Mouse (Mus musculus) liver, embryonic 12.5 days (tissue): ENCODE data around the gene Gm44805. TPM values are rescaled to one million over a fixed set of nuclear protein-coding genes. Genes with fewer than 3 reads are reported as not detected.

Experiments used
- ATAC-seq: fragments of 200-750 bp; cut with Nextera tagmentation; 2 replicates; pipeline ENCODE4 v1.8.0; 2017; ENCODE audit warnings: moderate number of reproducible peaks, mild to moderate bottlenecking, moderate library complexity
- H3K27ac ChIP-seq: fragments of 300-500 bp; sonication (generic); 2 replicates; pipeline ENCODE4 v1.5.1; 2016; ENCODE audit warnings: mild to moderate bottlenecking
- H3K27me3 ChIP-seq: fragments of 300-500 bp; sonication (generic); replicated peaks from 2 replicates; pipeline ENCODE4 v1.6.1; 2016; ENCODE audit warnings: mild to moderate bottlenecking, moderate library complexity
- H3K36me3 ChIP-seq: fragments of 300-500 bp; sonication (generic); 2 replicates; pipeline ENCODE4 v1.6.1; 2016; ENCODE audit warnings: mild to moderate bottlenecking, moderate library complexity
- H3K4me1 ChIP-seq: fragments of 300-500 bp; sonication (generic); 2 replicates; pipeline ENCODE4 v1.6.1; 2016
- H3K4me2 ChIP-seq: fragments of 300-500 bp; sonication (generic); 2 replicates; pipeline ENCODE4 v1.6.1; 2016; ENCODE audit warnings: mild to moderate bottlenecking, moderate library complexity
- H3K4me3 ChIP-seq: fragments of 300-500 bp; sonication (generic); 2 replicates; pipeline ENCODE4 v1.5.1; 2016; ENCODE audit warnings: mild to moderate bottlenecking, moderate library complexity
- H3K9ac ChIP-seq: fragments of 300-500 bp; sonication (generic); 2 replicates; pipeline ENCODE4 v1.6.1; 2016; ENCODE audit warnings: mild to moderate bottlenecking, moderate library complexity
- H3K9me3 ChIP-seq: fragments of 300-500 bp; sonication (generic); replicated peaks from 2 replicates; pipeline ENCODE4 v1.6.1; 2016; ENCODE audit warnings: mild to moderate bottlenecking, moderate library complexity
- WGBS: fragments of 180-500 bp; shearing (Covaris S2); methylation state at CpG from one replicate; pipeline ENCODE4 v1.1.7; 2016; ENCODE audit not compliant: insufficient replicate concordance; 5-methylcytosine and 5-hydroxymethylcytosine counted together
- polyA plus RNA-seq: library from polyadenylated mRNA; unstranded; fragments of >200 nt; fragmentation: Nextera tagmentation; extraction: Ambion mirVana; gene quantifications from 2 replicates; pipeline ENCODE4 v1.2.1, GENCODE M21; 2016

Gene Gm44805
- polyA plus RNA-seq, 1 experiment from 2014 or later, result 2.7 TPM

- Histone ChIP-seq H3K4me2 (peak overlapping the region; percentile 96), H3K4me3 (peak overlapping the region; percentile 98), H3K27me3 (no peaks in the 10 kb centered on the region), H3K4me1 (peaks cover 37% of the 10 kb centered on the region), H3K9me3 (no peaks in the 10 kb centered on the region), H3K36me3 (peaks cover 61% of the 10 kb centered on the region), H3K27ac (no peak overlapping the region), H3K9ac (no peak overlapping the region)
- no peak for ATAC-seq
- 77% methylated on average over 9 of the region's 9 CpGs for WGBS
Measured at GRCm38 (mm10) chr7:19713598-19713997, 32.4 kb upstream of the Gm44805 start.

- 0 out of 2 replicates have a peak overlapping the region, but pooled peaks have one; percentile 30 for H3K27ac ChIP-seq
- WGBS, result 47% methylated on average over 4 of the region's 4 CpGs
- peaks cover 37% of the 10 kb centered on the region for H3K4me1 ChIP-seq
- H3K9me3 ChIP-seq, result no peaks in the 10 kb centered on the region
- H3K36me3 ChIP-seq, result peaks cover 61% of the 10 kb centered on the region
- peak overlapping the region; percentile 98; the same call in 1 of the 2 replicates for H3K4me3 ChIP-seq
- H3K4me2 ChIP-seq, result peak overlapping the region; percentile 96; the same call in 1 of the 2 replicates
- ATAC-seq, result no peak
- no peak overlapping the region for H3K9ac ChIP-seq
- no peaks in the 10 kb centered on the region for H3K27me3 ChIP-seq
Measured at GRCm38 (mm10) chr7:19713196-19713595, 32.0 kb upstream of the Gm44805 start.

GRCm38 (mm10) chr7:19712414-19712813 lies 31.2 kb upstream of the Gm44805 start:
- WGBS, result 75% methylated on average over 4 of the region's 4 CpGs
- no peak overlapping the region for H3K4me2 ChIP-seq
- no peak overlapping the region for H3K4me3 ChIP-seq
- no peak overlapping the region for H3K9ac ChIP-seq
- peaks cover 37% of the 10 kb centered on the region for H3K4me1 ChIP-seq
- no peak overlapping the region for H3K27ac ChIP-seq
- peaks cover 69% of the 10 kb centered on the region for H3K36me3 ChIP-seq
- H3K9me3 ChIP-seq, result no peaks in the 10 kb centered on the region
- no peaks in the 10 kb centered on the region for H3K27me3 ChIP-seq
- no peak for ATAC-seq

- Histone ChIP-seq H3K36me3 (peaks cover 83% of the 10 kb centered on the region), H3K27ac (no peak overlapping the region), H3K4me1 (peaks cover 24% of the 10 kb centered on the region), H3K9me3 (no peaks in the 10 kb centered on the region), H3K4me2 (no peak overlapping the region), H3K4me3 (no peak overlapping the region), H3K9ac (no peak overlapping the region), H3K27me3 (no peaks in the 10 kb centered on the region)
- 85% methylated on average over 10 of the region's 10 CpGs for WGBS
- ATAC-seq, result no peak
Measured at GRCm38 (mm10) chr7:19710650-19711049, 29.4 kb upstream of the Gm44805 start.

- no peak for ATAC-seq
- 86% methylated on average over 7 of the region's 7 CpGs for WGBS
- Histone ChIP-seq H3K4me2 (no peak overlapping the region), H3K4me1 (peaks cover 30% of the 10 kb centered on the region), H3K9ac (no peak overlapping the region), H3K36me3 (peaks cover 88% of the 10 kb centered on the region), H3K27me3 (no peaks in the 10 kb centered on the region), H3K4me3 (no peak overlapping the region), H3K27ac (no peak overlapping the region), H3K9me3 (no peaks in the 10 kb centered on the region)
Measured at GRCm38 (mm10) chr7:19705271-19705670, 24.0 kb upstream of the Gm44805 start.

- Histone ChIP-seq H3K4me3 (no peak overlapping the region), H3K9ac (no peak overlapping the region), H3K9me3 (no peaks in the 10 kb centered on the region), H3K27ac (no peak overlapping the region), H3K27me3 (no peaks in the 10 kb centered on the region), H3K4me1 (peaks cover 38% of the 10 kb centered on the region), H3K4me2 (no peak overlapping the region), H3K36me3 (peaks cover 82% of the 10 kb centered on the region)
- ATAC-seq, result no peak
- 75% methylated on average over 4 of the region's 4 CpGs for WGBS
Measured at GRCm38 (mm10) chr7:19704475-19704874, 23.3 kb upstream of the Gm44805 start.

- ATAC-seq, result no peak
- 79% methylated on average over 16 of the region's 16 CpGs for WGBS
- H3K27ac ChIP-seq, result no peak overlapping the region
Measured at GRCm38 (mm10) chr7:19702859-19703555, 21.8 kb upstream of the Gm44805 start.

GRCm38 (mm10) chr7:19701069-19701761 lies 20.0 kb upstream of the Gm44805 start:
- H3K9ac ChIP-seq, result peak overlapping the region; percentile 44; the same call in 1 of the 2 replicates
- H3K36me3 ChIP-seq, result peaks cover 64% of the 10 kb centered on the region
- ATAC-seq, result peak; percentile 70
- peak overlapping the region; percentile 76 for H3K27ac ChIP-seq
- no peak overlapping the region for H3K4me3 ChIP-seq
- peak overlapping the region; percentile 29; the same call in 1 of the 2 replicates for H3K4me2 ChIP-seq
- H3K9me3 ChIP-seq, result no peaks in the 10 kb centered on the region
- whole genome bisulfite sequencing, result 21% methylated on average over 22 of the region's 22 CpGs
- 0 out of 2 replicates have a peak, but pooled peaks cover 11% of the 10 kb centered on the region for H3K27me3 ChIP-seq
- H3K4me1 ChIP-seq, result peaks cover 70% of the 10 kb centered on the region

More at GRCm38 (mm10) chr7:19702859-19703555, 21.8 kb upstream of the Gm44805 start:
- H3K27me3 ChIP-seq, result 0 out of 2 replicates have a peak, but pooled peaks cover 2% of the 10 kb centered on the region
- H3K9ac ChIP-seq, result no peak overlapping the region
- H3K36me3 ChIP-seq, result peaks cover 68% of the 10 kb centered on the region
- no peak overlapping the region for H3K4me2 ChIP-seq
- H3K9me3 ChIP-seq, result no peaks in the 10 kb centered on the region
- peaks cover 52% of the 10 kb centered on the region for H3K4me1 ChIP-seq
- no peak overlapping the region for H3K4me3 ChIP-seq

GRCm38 (mm10) chr7:19700299-19701068 lies 19.3 kb upstream of the Gm44805 start:
- Histone ChIP-seq H3K27me3 (0 out of 2 replicates have a peak, but pooled peaks cover 11% of the 10 kb centered on the region), H3K4me3 (no peak overlapping the region), H3K36me3 (peaks cover 67% of the 10 kb centered on the region), H3K27ac (peak overlapping the region; percentile 76), H3K4me1 (peaks cover 77% of the 10 kb centered on the region), H3K9ac (peak overlapping the region; percentile 19; the same call in 1 of the 2 replicates), H3K4me2 (peak overlapping the region; percentile 29; the same call in 1 of the 2 replicates), H3K9me3 (no peaks in the 10 kb centered on the region)
- 47% methylated on average over 12 of the region's 12 CpGs for WGBS
- ATAC-seq, result peak; percentile 23; the same call in 1 of the 2 replicates

GRCm38 (mm10) chr7:19699827-19700148 lies 18.6 kb upstream of the Gm44805 start:
- Histone ChIP-seq H3K4me2 (peak overlapping the region; percentile 66; the same call in 1 of the 2 replicates), H3K4me3 (no peak overlapping the region), H3K9me3 (no peaks in the 10 kb centered on the region), H3K4me1 (peaks cover 84% of the 10 kb centered on the region), H3K27me3 (0 out of 2 replicates have a peak, but pooled peaks cover 11% of the 10 kb centered on the region), H3K9ac (0 out of 2 replicates have a peak overlapping the region, but pooled peaks have one; percentile 65), H3K36me3 (peaks cover 61% of the 10 kb centered on the region), H3K27ac (peak overlapping the region; percentile 89)
- no peak for ATAC-seq
- 39% methylated on average over 4 of the region's 4 CpGs for WGBS

GRCm38 (mm10) chr7:19698907-19699826 lies 17.9 kb upstream of the Gm44805 start, which contains the start of gene Apoe:
Gene Apoe (minus strand): TSS chr7:19699188.
- H3K9me3 ChIP-seq, result no peaks in the 10 kb centered on the region
- H3K27ac ChIP-seq, result peak within 1 kb of the TSS; percentile 89
- H3K36me3 ChIP-seq, result peaks cover 54% of the 10 kb centered on the region
- ATAC-seq, result peak; percentile 52
- H3K9ac ChIP-seq, result peak within 1 kb of the TSS; percentile 65
- H3K4me1 ChIP-seq, result peaks cover 91% of the 10 kb centered on the region
- peak within 1 kb of the TSS; percentile 66 for H3K4me2 ChIP-seq
- H3K4me3 ChIP-seq, result peak within 1 kb of the TSS; percentile 53
- 3% methylated on average over 20 of the region's 20 CpGs for whole genome bisulfite sequencing
- H3K27me3 ChIP-seq, result 0 out of 2 replicates have a peak, but pooled peaks cover 11% of the 10 kb centered on the region
